Mouse (Mus musculus): Measurements from ENCODE around the gene Tfb2m.

DNA sequence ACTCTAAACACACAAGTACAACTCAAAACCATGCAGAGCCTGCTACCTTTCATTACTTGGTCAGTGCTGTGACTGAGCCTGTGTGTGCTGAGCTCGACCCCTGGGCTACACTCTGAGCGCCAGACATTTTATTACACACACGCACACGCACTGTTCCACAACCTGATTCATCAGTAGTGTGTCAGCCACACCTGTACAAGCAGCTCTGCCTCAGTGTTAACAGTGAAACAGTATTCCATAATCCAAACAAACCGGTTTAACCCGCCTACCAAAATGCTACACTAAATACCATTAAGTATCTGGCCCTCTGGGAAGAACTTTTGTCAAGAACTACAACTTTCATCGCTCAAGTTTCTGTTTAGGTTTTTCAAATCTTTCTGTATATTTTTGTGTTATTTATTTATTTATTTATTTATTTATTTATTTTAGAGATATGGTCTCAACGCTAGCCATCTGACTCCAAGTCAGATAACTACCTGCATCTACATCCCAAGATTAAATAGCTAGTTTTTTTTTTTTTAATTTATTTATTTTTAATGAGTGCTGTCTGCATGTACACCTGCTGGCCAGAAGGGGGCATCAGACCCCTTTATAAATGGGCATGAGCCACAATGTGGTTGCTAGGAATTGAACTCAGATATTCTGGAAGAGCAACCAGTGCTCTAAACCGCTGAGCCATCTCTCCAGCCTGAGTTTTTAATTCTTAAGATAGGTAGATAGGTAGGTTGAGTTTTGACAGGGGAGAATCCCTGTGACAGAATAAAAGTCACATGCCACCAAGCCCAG, 39.3 kb downstream of the Tfb2m start:
- TF ChIP-seq POLR2A (IDR thresholded peaks at IDR 0.05; ENCODE audit: borderline replicate concordance, extremely low read depth, insufficient read depth, insufficient read length, poor library complexity, severe bottlenecking) (no peak), CTCF (IDR thresholded peaks at IDR 0.05; ENCODE audit: borderline replicate concordance, extremely low read depth, insufficient read depth, insufficient read length) (peak; percentile 52; the same call in 1 of the 2 replicates)

Measured in brain, embryonic 14.5 days (tissue).